Mouse (Mus musculus) lung, adult 2 months (tissue): ENCODE results near the gene Dlg4.

Experiments
- CTCF ChIP-seq: fragments of 200-500 bp; IDR thresholded peaks from 2 replicates; pipeline ENCODE4 v1.5.1; 2011; ENCODE audit warnings: mild to moderate bottlenecking, low read length, control low read depth; ENCODE audit not compliant: insufficient read depth
- POLR2A ChIP-seq: fragments of 200-500 bp; IDR thresholded peaks from 2 replicates; pipeline ENCODE4 v1.6.1; 2011; ENCODE audit warnings: low read depth, mild to moderate bottlenecking, control low read depth, low read length, borderline replicate concordance; ENCODE audit errors: extremely low read depth

GRCm38 (mm10) chr11:70079928-70080327, 63.2 kb downstream of the Dlg4 start:
- TF ChIP-seq CTCF (no peak), POLR2A (no peak)
